Mouse (Mus musculus) hindbrain, embryonic 10.5 days (tissue): ENCODE measurements around the gene Akt1. TPM values are rescaled to one million over a fixed set of nuclear protein-coding genes. Genes with fewer than 3 reads are reported as not detected.

ENCODE experiments used
- DNase-seq: peaks from one replicate; pipeline ENCODE4 v3.0.0-alpha.2; 2017; ENCODE audit warnings: low spot score
- H3K27ac ChIP-seq: fragments of 300-500 bp; sonication (generic); 2 replicates; pipeline ENCODE4 v1.5.1; 2016; ENCODE audit warnings: mild to moderate bottlenecking, moderate library complexity
- H3K27me3 ChIP-seq: fragments of 300-500 bp; sonication (generic); 2 replicates; pipeline ENCODE4 v1.6.1; 2016; ENCODE audit warnings: mild to moderate bottlenecking; ENCODE audit not compliant: poor library complexity, insufficient read depth, severe bottlenecking
- H3K36me3 ChIP-seq: fragments of 300-500 bp; sonication (generic); 2 replicates; pipeline ENCODE4 v1.6.1; 2016; ENCODE audit warnings: mild to moderate bottlenecking, moderate library complexity
- H3K4me1 ChIP-seq: fragments of 300-500 bp; sonication (generic); replicated peaks from 2 replicates; pipeline ENCODE4 v1.6.1; 2016; ENCODE audit warnings: mild to moderate bottlenecking
- H3K4me3 ChIP-seq: fragments of 300-500 bp; sonication (generic); 2 replicates; pipeline ENCODE4 v1.5.1; 2016; ENCODE audit warnings: mild to moderate bottlenecking, moderate library complexity
- H3K9me3 ChIP-seq: fragments of 300-500 bp; sonication (generic); 2 replicates; pipeline ENCODE4 v1.6.1; 2016; ENCODE audit warnings: mild to moderate bottlenecking, moderate library complexity
- WGBS: fragments of 180-500 bp; shearing (Covaris S2); methylation state at CpG from one replicate; pipeline ENCODE4 v1.1.7; 2016; 5-methylcytosine and 5-hydroxymethylcytosine counted together
- polyA plus RNA-seq: library from polyadenylated mRNA; unstranded; fragments of >200 nt; fragmentation: Nextera tagmentation; extraction: Ambion mirVana; gene quantifications from 2 replicates; pipeline ENCODE4 v1.2.1, GENCODE M21; 2016

Akt1 gene
- polyA plus RNA-seq, 1 experiment from 2014 or later = 56.8 TPM

GRCm38 (mm10) chr12:112644855-112645506, 29.7 kb downstream of the Akt1 start:
- peaks cover 27% of the 10 kb centered on the region for H3K4me1 ChIP-seq
- H3K4me3 ChIP-seq = peak overlapping the region; percentile 89
- H3K9me3 ChIP-seq = no peaks in the 10 kb centered on the region
- no peak for DNase-seq
- under 1% methylated on average over 75 of the region's 75 CpGs for WGBS
- peaks cover 34% of the 10 kb centered on the region for H3K36me3 ChIP-seq
- H3K27ac ChIP-seq = peak overlapping the region; percentile 94
- no peaks in the 10 kb centered on the region for H3K27me3 ChIP-seq

- H3K4me1 ChIP-seq = peaks cover 27% of the 10 kb centered on the region
- 2% methylated on average over 45 of the region's 46 CpGs for WGBS
Measured at GRCm38 (mm10) chr12:112644180-112644854, 30.4 kb downstream of the Akt1 start, which contains the start of gene Siva1. TSS of gene Siva1 (plus strand) at chr12:112644679.

GRCm38 (mm10) chr12:112643126-112643525, 31.6 kb downstream of the Akt1 start:
- Histone ChIP-seq H3K4me3 (no peak overlapping the region), H3K9me3 (no peaks in the 10 kb centered on the region), H3K4me1 (peaks cover 27% of the 10 kb centered on the region), H3K27me3 (no peaks in the 10 kb centered on the region), H3K36me3 (peaks cover 15% of the 10 kb centered on the region), H3K27ac (no peak overlapping the region)
- WGBS = 93% methylated on average over 6 of the region's 6 CpGs
- DNase-seq = no peak

More at GRCm38 (mm10) chr12:112644180-112644854, 30.4 kb downstream of the Akt1 start, which contains the start of gene Siva1:
- Histone ChIP-seq H3K9me3 (no peaks in the 10 kb centered on the region), H3K27ac (peak within 1 kb of the TSS; percentile 94), H3K36me3 (peaks cover 27% of the 10 kb centered on the region), H3K27me3 (no peaks in the 10 kb centered on the region), H3K4me3 (peak within 1 kb of the TSS; percentile 89)
- peak; percentile 99 for DNase-seq

GRCm38 (mm10) chr12:112639526-112639925, 35.2 kb downstream of the Akt1 start:
- no peaks in the 10 kb centered on the region for H3K36me3 ChIP-seq
- no peak overlapping the region for H3K27ac ChIP-seq
- peaks cover 8% of the 10 kb centered on the region; the same call in 1 of the 2 replicates for H3K4me1 ChIP-seq
- WGBS = 88% methylated on average over 10 of the region's 10 CpGs
- no peaks in the 10 kb centered on the region for H3K9me3 ChIP-seq
- H3K4me3 ChIP-seq = no peak overlapping the region
- no peaks in the 10 kb centered on the region for H3K27me3 ChIP-seq
- DNase-seq = no peak

GRCm38 (mm10) chr12:112633686-112634085, 41.0 kb downstream of the Akt1 start:
- DNase-seq = no peak
- no peak overlapping the region for H3K4me3 ChIP-seq
- H3K27me3 ChIP-seq = 0 out of 2 replicates have a peak, but pooled peaks cover 4% of the 10 kb centered on the region
- H3K27ac ChIP-seq = no peak overlapping the region
- WGBS = 68% methylated on average over 9 of the region's 9 CpGs
- H3K36me3 ChIP-seq = no peaks in the 10 kb centered on the region
- no peaks in the 10 kb centered on the region for H3K9me3 ChIP-seq
- peaks cover 30% of the 10 kb centered on the region for H3K4me1 ChIP-seq

- WGBS = 86% methylated on average over 5 of the region's 5 CpGs
- Histone ChIP-seq H3K36me3 (no peaks in the 10 kb centered on the region), H3K27me3 (0 out of 2 replicates have a peak, but pooled peaks cover 4% of the 10 kb centered on the region), H3K27ac (0 out of 2 replicates have a peak overlapping the region, but pooled peaks have one; percentile 1), H3K4me1 (peaks cover 38% of the 10 kb centered on the region), H3K9me3 (no peaks in the 10 kb centered on the region), H3K4me3 (no peak overlapping the region)
- no peak for DNase-seq
Measured at GRCm38 (mm10) chr12:112632907-112633306, 41.8 kb downstream of the Akt1 start.

GRCm38 (mm10) chr12:112632084-112632777, 42.5 kb downstream of the Akt1 start:
- DNase-seq = no peak
- Histone ChIP-seq H3K27me3 (0 out of 2 replicates have a peak, but pooled peaks cover 4% of the 10 kb centered on the region), H3K4me3 (no peak overlapping the region), H3K36me3 (no peaks in the 10 kb centered on the region), H3K4me1 (peaks cover 38% of the 10 kb centered on the region), H3K27ac (0 out of 2 replicates have a peak overlapping the region, but pooled peaks have one; percentile 62), H3K9me3 (no peaks in the 10 kb centered on the region)
- WGBS = 74% methylated on average over 11 of the region's 11 CpGs

GRCm38 (mm10) chr12:112631472-112631871, 43.2 kb downstream of the Akt1 start:
- Histone ChIP-seq H3K27me3 (0 out of 2 replicates have a peak, but pooled peaks cover 4% of the 10 kb centered on the region), H3K4me3 (no peak overlapping the region), H3K9me3 (no peaks in the 10 kb centered on the region), H3K36me3 (no peaks in the 10 kb centered on the region), H3K4me1 (peaks cover 44% of the 10 kb centered on the region), H3K27ac (no peak overlapping the region)
- DNase-seq = no peak
- 53% methylated on average over 1 of the region's 1 CpGs for WGBS

- Histone ChIP-seq H3K4me1 (peaks cover 48% of the 10 kb centered on the region), H3K27ac (no peak overlapping the region), H3K36me3 (no peaks in the 10 kb centered on the region), H3K9me3 (no peaks in the 10 kb centered on the region), H3K27me3 (0 out of 2 replicates have a peak, but pooled peaks cover 4% of the 10 kb centered on the region), H3K4me3 (no peak overlapping the region)
- 83% methylated on average over 5 of the region's 5 CpGs for WGBS
- DNase-seq = no peak
Measured at GRCm38 (mm10) chr12:112630796-112631195, 43.9 kb downstream of the Akt1 start.

- no peak overlapping the region for H3K4me3 ChIP-seq
- H3K27ac ChIP-seq = no peak overlapping the region
- no peak for DNase-seq
- peaks cover 48% of the 10 kb centered on the region for H3K4me1 ChIP-seq
- 93% methylated on average over 12 of the region's 12 CpGs for WGBS
- 0 out of 2 replicates have a peak, but pooled peaks cover 4% of the 10 kb centered on the region for H3K27me3 ChIP-seq
- no peaks in the 10 kb centered on the region for H3K36me3 ChIP-seq
- H3K9me3 ChIP-seq = no peaks in the 10 kb centered on the region
Measured at GRCm38 (mm10) chr12:112630029-112630428, 44.7 kb downstream of the Akt1 start.

- Histone ChIP-seq H3K9me3 (no peaks in the 10 kb centered on the region), H3K27ac (peak overlapping the region; percentile 46; the same call in 1 of the 2 replicates), H3K27me3 (0 out of 2 replicates have a peak, but pooled peaks cover 4% of the 10 kb centered on the region), H3K4me1 (peaks cover 52% of the 10 kb centered on the region), H3K4me3 (peak overlapping the region; percentile 35), H3K36me3 (no peaks in the 10 kb centered on the region)
- peak; percentile 69 for DNase-seq
- WGBS = 39% methylated on average over 19 of the region's 19 CpGs
Measured at GRCm38 (mm10) chr12:112628928-112629721, 45.6 kb downstream of the Akt1 start.

GRCm38 (mm10) chr12:112628197-112628596, 46.5 kb downstream of the Akt1 start:
- Histone ChIP-seq H3K4me1 (peaks cover 52% of the 10 kb centered on the region), H3K9me3 (no peaks in the 10 kb centered on the region), H3K36me3 (no peaks in the 10 kb centered on the region), H3K4me3 (no peak overlapping the region), H3K27me3 (peaks cover 8% of the 10 kb centered on the region; the same call in 1 of the 2 replicates), H3K27ac (no peak overlapping the region)
- DNase-seq = no peak
- 85% methylated on average over 6 of the region's 6 CpGs for WGBS
